Mouse (Mus musculus) G1E (cell line): ENCODE data around the gene Cox6b1.

Experiments
- CTCF ChIP-seq: IDR thresholded peaks from 2 replicates; pipeline ENCODE4 v1.5.1; 2012; ENCODE audit warnings: low read depth, low read length, inconsistent platforms, mixed read lengths
- GATA1 ChIP-seq: IDR thresholded peaks from 2 replicates; pipeline ENCODE4 v1.6.1; 2012; ENCODE audit warnings: borderline replicate concordance, low read length, inconsistent platforms, mixed read lengths
- GATA2 ChIP-seq: IDR thresholded peaks from 2 replicates; pipeline ENCODE4 v1.6.1; 2012; ENCODE audit warnings: low read depth, low read length, inconsistent platforms, borderline replicate concordance
- POLR2AphosphoS5 ChIP-seq: IDR thresholded peaks from 2 replicates; pipeline ENCODE4 v1.6.1; 2012; ENCODE audit warnings: low read depth, low read length, inconsistent platforms; ENCODE audit not compliant: insufficient replicate concordance
- TAL1 ChIP-seq: conservative IDR thresholded peaks from 2 replicates; pipeline ENCODE4 v1.6.1; 2012; ENCODE audit warnings: low read depth, low read length, inconsistent platforms, mixed read lengths

DNA sequence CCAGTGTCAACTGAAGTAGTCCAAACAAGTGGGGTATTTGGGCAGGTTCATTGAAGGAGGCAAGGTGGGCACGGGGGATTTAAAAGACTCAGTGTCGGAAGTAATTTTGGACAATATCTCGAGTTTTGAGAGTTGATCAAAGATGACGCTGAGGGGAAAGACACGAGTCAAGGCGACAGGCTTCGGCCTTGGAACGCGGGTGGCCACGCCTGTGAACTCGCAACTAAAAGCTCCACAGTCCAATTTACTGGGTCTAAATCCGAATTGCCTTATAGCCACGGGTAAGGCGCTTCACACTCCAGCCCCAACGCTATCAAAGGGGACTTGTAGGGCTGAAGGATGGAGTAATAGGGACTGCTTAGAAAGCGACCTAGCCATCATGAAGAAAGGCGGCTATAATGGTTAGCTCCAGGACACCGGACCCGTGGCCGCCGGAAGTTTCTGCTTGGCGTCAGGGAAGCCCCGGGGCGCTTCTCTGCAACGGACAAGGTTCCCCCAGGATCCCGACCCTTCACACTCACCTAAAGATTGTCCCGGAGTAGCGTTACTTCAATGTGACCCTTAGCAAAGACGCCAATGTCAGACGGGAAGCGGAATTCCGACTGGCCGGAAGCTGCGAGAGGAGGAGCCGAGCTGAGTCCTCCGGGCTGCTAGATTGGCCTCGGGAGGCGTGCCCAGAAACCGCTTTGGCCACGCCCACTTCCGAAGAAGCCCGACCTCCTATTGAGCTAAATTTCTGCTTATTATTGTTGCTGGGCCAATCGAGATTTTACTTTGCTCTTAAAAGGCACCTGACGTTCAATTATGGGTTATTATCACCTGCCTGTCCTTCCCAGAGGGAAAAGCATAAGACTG is at the start of gene Cox6b1:
- TF ChIP-seq CTCF (no peak), POLR2AphosphoS5 (no peak), GATA2 (no peak), TAL1 (no peak), GATA1 (no peak)
